Mouse (Mus musculus): ENCODE data around the gene Zfp952. TPM values are rescaled to one million over a fixed set of nuclear protein-coding genes. Genes with fewer than 3 reads are reported as not detected.
"Not testable (repeated sequence)": the region's sequence is repeated elsewhere in the genome, so short reads cannot be mapped to it uniquely, and the experiment has no call there.

The Zfp952 gene
- polyA plus RNA-seq, 1 experiment from 2014 or later, result 19.2 TPM

DNA sequence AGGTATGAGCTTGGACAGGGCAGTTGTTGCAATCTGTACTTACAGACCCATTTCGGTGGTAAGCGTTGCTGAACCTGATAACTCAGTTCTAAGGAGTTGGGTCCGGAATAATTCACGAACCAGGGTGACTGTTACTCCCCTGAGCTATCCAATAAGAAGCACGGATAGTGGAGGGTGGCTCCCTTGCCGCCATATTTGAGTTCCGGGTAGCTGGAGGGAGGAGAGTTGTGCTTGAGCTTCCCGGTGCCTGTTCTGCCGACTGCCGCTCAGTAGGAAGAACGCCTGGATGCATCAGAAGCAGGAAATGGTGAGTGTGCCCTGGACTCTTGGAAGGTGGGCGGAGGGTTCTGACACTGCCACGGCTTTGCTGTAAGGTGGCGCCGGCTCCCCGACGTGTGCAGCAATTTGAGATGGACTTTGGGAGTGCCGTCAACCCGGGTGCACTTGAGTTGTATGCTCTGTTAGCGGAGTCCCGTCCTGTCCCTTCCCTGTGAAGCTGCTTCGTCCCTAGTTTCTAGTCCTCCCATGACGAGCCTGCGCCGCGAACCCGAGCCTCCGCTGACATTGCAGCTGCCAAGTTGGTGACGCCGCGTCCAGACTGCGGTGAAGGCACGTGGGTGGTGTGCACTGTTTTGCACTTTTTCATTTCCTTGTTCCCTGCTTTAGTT is 27.2 kb upstream of the Zfp952 start, which contains the start of gene Zfp472:
TSS of gene Zfp472 (plus strand) at position 192 of the 668 bp plus-strand sequence.
- Histone ChIP-seq H3K4me3 (ENCODE audit: low read depth, low read length) (peak within 1 kb of the TSS; percentile 72), H3K4me1 (ENCODE audit: control insufficient read depth, insufficient read depth, low read length) (peaks cover 8% of the 10 kb centered on the region), H3K9ac (ENCODE audit: low read length) (peak within 1 kb of the TSS; percentile 83), H3K27ac (ENCODE audit: low read depth, low read length) (peak within 1 kb of the TSS; percentile 67), H3K36me3 (ENCODE audit: control insufficient read depth, insufficient read depth, low read length) (no peaks in the 10 kb centered on the region), H3K4me2 (peak within 1 kb of the TSS; percentile 77), H3K9me3 (ENCODE audit: control insufficient read depth, low read length) (no peaks in the 10 kb centered on the region), H3K27me3 (ENCODE audit: control insufficient read depth, insufficient read depth, low read length) (no peaks in the 10 kb centered on the region)
- peak; percentile 99 for DNase-seq (ENCODE audit: low spot score, missing footprints)
- WGBS, result under 1% methylated on average over 33 of the region's 33 CpGs
- ATAC-seq (ENCODE audit: low FRiP score), result peak; percentile 99

- no peak for DNase-seq (ENCODE audit: low spot score, missing footprints)
- no peaks in the 10 kb centered on the region for H3K27me3 ChIP-seq (ENCODE audit: control insufficient read depth, insufficient read depth, low read length)
- no peak overlapping the region for H3K9ac ChIP-seq (ENCODE audit: low read length)
- H3K9me3 ChIP-seq (ENCODE audit: control insufficient read depth, low read length), result no peaks in the 10 kb centered on the region
- no peaks in the 10 kb centered on the region for H3K4me1 ChIP-seq (ENCODE audit: control insufficient read depth, insufficient read depth, low read length)
- WGBS, result 92% methylated on average over 4 of the region's 4 CpGs
- H3K36me3 ChIP-seq (ENCODE audit: control insufficient read depth, insufficient read depth, low read length), result peaks cover 13% of the 10 kb centered on the region
- no peak overlapping the region for H3K4me2 ChIP-seq
- H3K27ac ChIP-seq (ENCODE audit: low read depth, low read length), result no peak overlapping the region
- no peak overlapping the region for H3K4me3 ChIP-seq (ENCODE audit: low read depth, low read length)
- no peak for ATAC-seq (ENCODE audit: low FRiP score)
These were observed 11.6 kb upstream of the Zfp952 start for GRCm38 (mm10) chr17:32981361-32981760.

DNA sequence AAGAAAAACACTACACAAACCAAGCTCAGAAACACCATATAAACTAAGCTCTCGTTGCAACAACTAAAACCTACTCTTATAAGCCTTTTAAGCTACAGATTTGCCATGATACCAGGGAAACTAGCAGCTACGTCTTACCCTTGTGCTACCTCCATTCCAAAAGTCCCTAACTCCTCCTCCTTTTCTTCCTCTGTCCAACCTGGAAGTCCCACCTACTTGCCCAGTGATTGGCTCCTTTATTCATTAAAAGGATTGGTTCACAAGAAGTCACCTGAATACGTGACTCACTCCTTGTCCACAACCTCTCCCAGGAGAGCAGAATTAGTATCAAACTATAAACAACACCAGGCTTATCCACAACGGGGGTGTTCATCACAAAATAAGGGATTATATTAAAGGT is 6.6 kb upstream of the Zfp952 start:
- WGBS, result 79% methylated on average over 4 of the region's 4 CpGs
- H3K36me3 ChIP-seq (ENCODE audit: control insufficient read depth, insufficient read depth, low read length), result no peaks in the 10 kb centered on the region; the same call in 1 of the 2 replicates
- H3K9ac ChIP-seq (ENCODE audit: low read length), result no peak overlapping the region
- no peaks in the 10 kb centered on the region for H3K9me3 ChIP-seq (ENCODE audit: control insufficient read depth, low read length)
- H3K4me1 ChIP-seq (ENCODE audit: control insufficient read depth, insufficient read depth, low read length), result no peaks in the 10 kb centered on the region
- no peak overlapping the region for H3K27ac ChIP-seq (ENCODE audit: low read depth, low read length)
- DNase-seq (ENCODE audit: low spot score, missing footprints), result no peak
- H3K27me3 ChIP-seq (ENCODE audit: control insufficient read depth, insufficient read depth, low read length), result no peaks in the 10 kb centered on the region
- H3K4me2 ChIP-seq, result no peak overlapping the region
- ATAC-seq (ENCODE audit: low FRiP score), result no peak
- H3K4me3 ChIP-seq (ENCODE audit: low read depth, low read length), result no peak overlapping the region

- WGBS, result 70% methylated on average over 12 of the region's 12 CpGs
- peak overlapping the region; percentile 84; the same call in 1 of the 2 replicates for H3K9ac ChIP-seq (ENCODE audit: low read length)
These were observed 797 bp upstream of the Zfp952 start for GRCm38 (mm10) chr17:32991965-32992698.

DNA sequence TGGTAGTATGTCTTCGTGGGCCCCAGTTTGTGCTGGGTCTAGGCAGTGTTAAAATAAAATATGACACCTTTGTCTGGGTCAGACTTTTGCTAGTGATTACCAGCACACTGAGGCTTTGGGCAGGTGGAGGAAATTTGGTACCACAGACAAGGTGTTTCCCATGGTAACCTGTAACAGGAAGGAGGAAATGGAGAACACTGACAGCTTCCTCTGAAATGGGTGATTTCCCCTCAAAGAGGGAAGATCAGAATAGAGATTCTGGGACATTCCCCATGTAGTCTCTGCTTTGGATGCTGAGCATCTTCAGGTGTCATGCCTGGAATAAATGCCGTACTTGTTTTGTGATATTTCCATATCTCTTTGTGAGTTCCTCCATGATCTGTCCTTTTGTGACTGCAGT is 5.6 kb downstream of the Zfp952 start:
- WGBS, result 90% methylated on average over 2 of the region's 2 CpGs
- Histone ChIP-seq H3K4me3 (ENCODE audit: low read depth, low read length) (no peak overlapping the region), H3K27ac (ENCODE audit: low read depth, low read length) (no peak overlapping the region), H3K27me3 (ENCODE audit: control insufficient read depth, insufficient read depth, low read length) (no peaks in the 10 kb centered on the region), H3K9ac (ENCODE audit: low read length) (no peak overlapping the region), H3K4me2 (no peak overlapping the region), H3K9me3 (ENCODE audit: control insufficient read depth, low read length) (no peaks in the 10 kb centered on the region; the same call in 1 of the 2 replicates), H3K4me1 (ENCODE audit: control insufficient read depth, insufficient read depth, low read length) (peaks cover 6% of the 10 kb centered on the region; the same call in 1 of the 2 replicates), H3K36me3 (ENCODE audit: control insufficient read depth, insufficient read depth, low read length) (peaks cover 19% of the 10 kb centered on the region)
- ATAC-seq (ENCODE audit: low FRiP score), result no peak
- no peak for DNase-seq (ENCODE audit: low spot score, missing footprints)

More at GRCm38 (mm10) chr17:32991965-32992698, 797 bp upstream of the Zfp952 start:
- ATAC-seq (ENCODE audit: low FRiP score) (no peak), DNase-seq (ENCODE audit: low spot score, missing footprints) (no peak)
- H3K4me3 ChIP-seq (ENCODE audit: low read depth, low read length), result peak overlapping the region; percentile 80
- H3K27ac ChIP-seq (ENCODE audit: low read depth, low read length), result no peak overlapping the region
- H3K4me2 ChIP-seq, result peak overlapping the region; percentile 78; the same call in 1 of the 2 replicates
- H3K36me3 ChIP-seq (ENCODE audit: control insufficient read depth, insufficient read depth, low read length), result peaks cover 4% of the 10 kb centered on the region
- no peaks in the 10 kb centered on the region for H3K27me3 ChIP-seq (ENCODE audit: control insufficient read depth, insufficient read depth, low read length)
- no peaks in the 10 kb centered on the region for H3K9me3 ChIP-seq (ENCODE audit: control insufficient read depth, low read length)
- peaks cover 6% of the 10 kb centered on the region; the same call in 1 of the 2 replicates for H3K4me1 ChIP-seq (ENCODE audit: control insufficient read depth, insufficient read depth, low read length)

- no peak overlapping the region for H3K9ac ChIP-seq (ENCODE audit: low read length)
- no peaks in the 10 kb centered on the region for H3K4me1 ChIP-seq (ENCODE audit: control insufficient read depth, insufficient read depth, low read length)
- 52% methylated on average over 9 of the region's 9 CpGs for WGBS
- H3K4me3 ChIP-seq (ENCODE audit: low read depth, low read length), result no peak overlapping the region
- no peak overlapping the region for H3K4me2 ChIP-seq
- H3K27me3 ChIP-seq (ENCODE audit: control insufficient read depth, insufficient read depth, low read length), result no peaks in the 10 kb centered on the region
- H3K36me3 ChIP-seq (ENCODE audit: control insufficient read depth, insufficient read depth, low read length), result peaks cover 16% of the 10 kb centered on the region
- ATAC-seq (ENCODE audit: low FRiP score), result no peak
- H3K9me3 ChIP-seq (ENCODE audit: control insufficient read depth, low read length), result no peaks in the 10 kb centered on the region; the same call in 1 of the 2 replicates
- H3K27ac ChIP-seq (ENCODE audit: low read depth, low read length), result no peak overlapping the region
- no peak for DNase-seq (ENCODE audit: low spot score, missing footprints)
These were observed 15.4 kb downstream of the Zfp952 start for GRCm38 (mm10) chr17:33008337-33008736.

- H3K4me1 ChIP-seq (ENCODE audit: control insufficient read depth, insufficient read depth, low read length); DNase-seq (ENCODE audit: low spot score, missing footprints); H3K4me2 ChIP-seq; H3K27me3 ChIP-seq (ENCODE audit: control insufficient read depth, insufficient read depth, low read length); H3K27ac ChIP-seq (ENCODE audit: low read depth, low read length); H3K4me3 ChIP-seq (ENCODE audit: low read depth, low read length); H3K9ac ChIP-seq (ENCODE audit: low read length); ATAC-seq (ENCODE audit: low FRiP score): not testable (repeated sequence)
- Histone ChIP-seq H3K36me3 (ENCODE audit: control insufficient read depth, insufficient read depth, low read length) (peaks cover 47% of the 10 kb centered on the region), H3K9me3 (ENCODE audit: control insufficient read depth, low read length) (peaks cover 53% of the 10 kb centered on the region)
These were observed 27.5 kb downstream of the Zfp952 start for GRCm38 (mm10) chr17:33020434-33020833.

GRCm38 (mm10) chr17:33032376-33032775 is 39.4 kb downstream of the Zfp952 start:
- 11% methylated on average over 10 of the region's 10 CpGs for WGBS
- Histone ChIP-seq H3K9me3 (ENCODE audit: control insufficient read depth, low read length) (peaks cover 7% of the 10 kb centered on the region), H3K4me2 (peak overlapping the region; percentile 46), H3K27ac (ENCODE audit: low read depth, low read length) (no peak overlapping the region), H3K27me3 (ENCODE audit: control insufficient read depth, insufficient read depth, low read length) (no peaks in the 10 kb centered on the region), H3K9ac (ENCODE audit: low read length) (peak overlapping the region; percentile 93), H3K36me3 (ENCODE audit: control insufficient read depth, insufficient read depth, low read length) (no peaks in the 10 kb centered on the region), H3K4me1 (ENCODE audit: control insufficient read depth, insufficient read depth, low read length) (no peaks in the 10 kb centered on the region), H3K4me3 (ENCODE audit: low read depth, low read length) (peak overlapping the region; percentile 87)
- DNase-seq (ENCODE audit: low spot score, missing footprints) (peak; percentile 87), ATAC-seq (ENCODE audit: low FRiP score) (no peak)
